Mouse (Mus musculus) stomach, embryonic 14.5 days (tissue): ENCODE data around the gene Cltc. TPM values are rescaled to one million over a fixed set of nuclear protein-coding genes. Genes with fewer than 3 reads are reported as not detected.
"Not testable (repeated sequence)": the region's sequence is repeated elsewhere in the genome, so short reads cannot be mapped to it uniquely, and the experiment has no call there.

Experiments used
- ATAC-seq: fragments of 200-750 bp; cut with Nextera tagmentation; 2 replicates; pipeline ENCODE4 v1.8.0; 2017; ENCODE audit warnings: low read depth, moderate TSS enrichment; ENCODE audit not compliant: insufficient number of reproducible peaks, insufficient read depth, low FRiP score
- H3K27ac ChIP-seq: fragments of 300-500 bp; sonication (generic); 2 replicates; pipeline ENCODE4 v1.5.1; 2014; ENCODE audit warnings: mild to moderate bottlenecking, low read length, moderate library complexity, mixed read lengths
- H3K27me3 ChIP-seq: fragments of 300-500 bp; sonication (generic); 2 replicates; pipeline ENCODE4 v1.6.1; 2014; ENCODE audit warnings: low read length, control low read depth, mixed read lengths; ENCODE audit not compliant: control insufficient read depth, insufficient read depth
- H3K36me3 ChIP-seq: fragments of 300-500 bp; sonication (generic); 2 replicates; pipeline ENCODE4 v1.6.1; 2014; ENCODE audit warnings: mild to moderate bottlenecking, control low read depth, low read length, moderate library complexity, mixed read lengths; ENCODE audit not compliant: control insufficient read depth, insufficient read depth
- H3K4me1 ChIP-seq: fragments of 300-500 bp; sonication (generic); 2 replicates; pipeline ENCODE4 v1.6.1; 2014; ENCODE audit warnings: low read length, control low read depth, mixed read lengths; ENCODE audit not compliant: control insufficient read depth, insufficient read depth
- H3K4me2 ChIP-seq: fragments of 300-500 bp; sonication (generic); replicated peaks from 2 replicates; pipeline ENCODE4 v1.6.1; 2014; ENCODE audit warnings: low read depth, low read length, control low read depth
- H3K4me3 ChIP-seq: fragments of 300-500 bp; sonication (generic); 2 replicates; pipeline ENCODE4 v1.5.1; 2014; ENCODE audit warnings: low read depth, low read length, control low read depth
- H3K9ac ChIP-seq: fragments of 300-500 bp; sonication (generic); replicated peaks from 2 replicates; pipeline ENCODE4 v1.6.1; 2014; ENCODE audit warnings: low read depth, mild to moderate bottlenecking, control low read depth, low read length, moderate library complexity, mixed read lengths
- H3K9me3 ChIP-seq: fragments of 300-500 bp; sonication (generic); 2 replicates; pipeline ENCODE4 v1.6.1; 2016; ENCODE audit warnings: low read depth, low read length, control low read depth; ENCODE audit not compliant: control insufficient read depth
- WGBS: fragments of 180-500 bp; shearing (Covaris S2); extraction: QIAGEN DNeasy Blood & Tissue Kit; methylation state at CpG from one replicate; pipeline ENCODE4 v1.1.7; 2014; 5-methylcytosine and 5-hydroxymethylcytosine counted together
- polyA plus RNA-seq: library from polyadenylated mRNA; unstranded; fragments of >200 nt; fragmentation: Nextera tagmentation; extraction: Ambion mirVana; gene quantifications from 2 replicates; pipeline ENCODE4 v1.2.1, GENCODE M21; 2014

Cltc gene
- polyA plus RNA-seq, 1 experiment from 2014 or later = 175 TPM

DNA sequence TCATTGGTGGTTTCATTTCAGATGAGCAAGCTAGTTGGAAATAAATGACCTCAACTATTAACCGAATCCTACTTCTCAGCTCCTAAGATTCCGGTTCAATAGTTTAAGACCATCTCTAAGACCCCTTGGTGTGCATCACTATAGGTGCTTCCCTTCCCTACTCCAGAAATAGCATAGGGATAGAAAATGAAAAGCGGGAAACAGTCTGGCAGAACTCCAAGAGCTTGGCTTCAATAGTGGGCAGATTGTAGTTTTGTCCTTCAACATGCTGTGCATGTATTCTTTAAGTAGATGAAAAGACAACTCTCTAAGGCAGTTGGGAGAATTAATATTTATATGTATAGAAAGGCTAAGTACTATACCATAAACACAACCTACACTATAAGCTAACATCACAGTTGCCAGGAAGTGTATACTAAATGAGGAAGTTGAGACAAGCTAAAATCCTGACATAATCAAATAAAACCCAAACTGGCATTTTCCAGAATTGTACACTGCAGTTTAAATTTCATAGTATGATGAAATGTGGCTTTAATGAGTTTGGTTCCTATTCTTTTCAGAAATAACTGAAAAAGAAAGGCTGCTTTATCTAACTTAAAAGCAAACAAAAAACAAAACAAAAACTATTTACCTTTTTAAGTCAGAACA, 7.5 kb downstream of the Cltc start:
- no peak overlapping the region for H3K4me3 ChIP-seq
- ATAC-seq = no peak
- 85% methylated on average over 3 of the region's 3 CpGs for WGBS
- H3K27me3 ChIP-seq = no peaks in the 10 kb centered on the region
- peaks cover 26% of the 10 kb centered on the region for H3K4me1 ChIP-seq
- no peak overlapping the region for H3K9ac ChIP-seq
- no peaks in the 10 kb centered on the region for H3K9me3 ChIP-seq
- no peaks in the 10 kb centered on the region for H3K36me3 ChIP-seq
- H3K27ac ChIP-seq = no peak overlapping the region
- H3K4me2 ChIP-seq = no peak overlapping the region

DNA sequence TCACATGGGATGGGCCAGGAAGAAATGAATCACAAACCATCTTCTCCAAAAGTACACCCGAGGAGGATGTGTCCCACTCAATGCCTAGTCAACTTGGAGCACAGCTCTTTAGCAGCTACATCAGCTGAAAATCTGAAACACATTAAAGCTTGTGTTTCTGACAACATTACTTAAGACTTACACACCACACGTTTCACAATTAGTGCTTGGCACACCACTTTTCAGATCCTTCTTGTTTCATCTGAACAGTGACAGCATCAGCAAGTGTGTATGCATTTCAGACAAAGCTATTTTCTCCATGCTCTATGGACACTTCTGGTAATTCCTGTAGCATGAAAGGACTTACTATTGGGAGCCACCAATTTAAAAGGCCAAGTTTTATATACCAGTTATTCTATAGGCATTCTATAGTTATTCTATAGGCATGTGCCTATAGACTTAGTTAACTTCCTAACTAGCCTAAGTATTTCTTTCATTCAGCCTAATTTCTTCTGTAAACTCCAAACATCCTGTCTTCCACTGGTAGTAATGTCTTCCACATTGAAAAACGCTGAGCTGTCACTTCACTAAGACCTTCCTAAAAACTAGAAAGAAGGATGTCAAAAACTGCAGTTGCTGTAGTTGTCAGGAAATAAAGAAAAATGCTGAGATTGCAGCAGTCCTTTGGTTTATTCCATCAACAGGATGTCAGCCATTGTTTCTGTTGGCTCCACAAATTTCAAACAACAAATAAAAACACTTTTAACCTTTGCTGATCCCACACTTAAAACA, 11.5 kb downstream of the Cltc start:
- H3K36me3 ChIP-seq = no peaks in the 10 kb centered on the region
- H3K9ac ChIP-seq = no peak overlapping the region
- H3K27me3 ChIP-seq = no peaks in the 10 kb centered on the region
- WGBS = 67% methylated on average over 3 of the region's 3 CpGs
- H3K27ac ChIP-seq = no peak overlapping the region
- H3K4me3 ChIP-seq = no peak overlapping the region
- no peaks in the 10 kb centered on the region for H3K9me3 ChIP-seq
- H3K4me1 ChIP-seq = peaks cover 20% of the 10 kb centered on the region
- no peak overlapping the region for H3K4me2 ChIP-seq
- no peak for ATAC-seq

DNA sequence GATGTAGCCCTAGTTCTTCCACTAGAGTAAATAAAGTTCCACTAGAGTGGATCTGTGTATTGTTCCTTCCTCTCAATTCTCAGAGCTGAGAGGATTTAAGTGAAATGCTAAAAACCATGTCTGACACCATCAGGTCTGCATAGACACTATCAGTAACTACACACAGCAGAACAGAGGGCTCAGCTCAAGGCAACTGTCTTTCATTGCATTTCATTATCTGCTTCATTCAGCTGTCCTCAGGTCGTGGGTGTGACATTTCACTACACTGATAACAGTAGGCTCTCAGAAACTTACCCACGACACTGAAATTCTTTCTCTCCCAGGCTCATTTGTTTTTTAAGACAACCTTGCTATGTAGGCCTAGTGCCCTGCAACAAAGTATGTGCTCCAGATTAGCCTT, 14.8 kb downstream of the Cltc start:
- ATAC-seq = peak; percentile 75; the same call in 1 of the 2 replicates
- Histone ChIP-seq H3K27me3 (no peaks in the 10 kb centered on the region), H3K36me3 (no peaks in the 10 kb centered on the region), H3K27ac (no peak overlapping the region), H3K9me3 (no peaks in the 10 kb centered on the region), H3K4me3 (no peak overlapping the region), H3K4me2 (no peak overlapping the region), H3K4me1 (peaks cover 12% of the 10 kb centered on the region), H3K9ac (no peak overlapping the region)
- 44% methylated on average over 2 of the region's 2 CpGs for WGBS

DNA sequence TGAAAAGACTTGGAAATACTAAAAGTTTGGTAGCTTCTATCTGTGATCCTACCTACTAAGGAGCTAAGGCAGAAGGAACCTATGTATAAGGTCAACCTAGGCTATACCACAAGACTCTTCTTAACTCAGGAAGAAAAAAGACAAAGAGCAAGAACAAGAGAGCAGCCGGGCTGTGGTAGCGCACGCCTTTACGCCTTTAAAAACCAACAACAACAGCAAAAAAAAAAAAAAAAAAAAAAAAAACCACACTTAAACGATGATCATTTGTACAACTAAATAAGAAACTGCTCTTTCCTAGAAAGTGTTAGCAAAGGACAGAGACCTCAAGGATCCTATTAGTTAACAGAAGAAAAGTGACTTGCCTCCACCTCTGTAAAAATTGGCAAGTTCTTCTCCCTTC, 15.9 kb downstream of the Cltc start:
- Histone ChIP-seq H3K9me3 (no peaks in the 10 kb centered on the region), H3K9ac (no peak overlapping the region), H3K4me1 (peaks cover 12% of the 10 kb centered on the region), H3K4me3 (no peak overlapping the region), H3K27me3 (no peaks in the 10 kb centered on the region), H3K4me2 (no peak overlapping the region), H3K36me3 (0 out of 2 replicates have a peak, but pooled peaks cover under 1% of the 10 kb centered on the region), H3K27ac (no peak overlapping the region)
- ATAC-seq = no peak
- WGBS = 93% methylated on average over 5 of the region's 5 CpGs

DNA sequence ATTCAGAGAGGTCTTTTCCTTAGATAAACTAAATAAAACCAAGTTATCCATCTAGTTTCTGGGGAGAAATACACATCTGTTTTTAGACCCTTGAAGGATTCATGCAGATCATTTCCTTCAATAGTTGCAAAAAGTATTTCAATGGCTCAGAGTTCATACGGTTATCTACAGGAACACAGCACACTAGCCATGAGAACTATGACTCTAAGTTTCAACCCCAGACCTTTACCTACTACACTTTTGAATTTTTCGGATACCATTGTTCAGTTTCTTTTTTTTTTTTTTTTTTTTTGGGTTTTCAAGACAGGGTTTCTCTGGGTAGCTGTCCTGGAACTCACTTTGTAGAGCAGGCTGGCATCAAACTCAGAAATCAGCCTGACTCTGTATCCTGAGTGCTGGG, 17.9 kb downstream of the Cltc start:
- WGBS = 88% methylated on average over 2 of the region's 2 CpGs
- H3K9me3 ChIP-seq = no peaks in the 10 kb centered on the region
- H3K27ac ChIP-seq = no peak overlapping the region
- no peaks in the 10 kb centered on the region for H3K27me3 ChIP-seq
- no peaks in the 10 kb centered on the region for H3K4me1 ChIP-seq
- no peak for ATAC-seq
- peaks cover 6% of the 10 kb centered on the region; the same call in 1 of the 2 replicates for H3K36me3 ChIP-seq
- H3K9ac ChIP-seq = no peak overlapping the region
- H3K4me2 ChIP-seq = no peak overlapping the region
- H3K4me3 ChIP-seq = no peak overlapping the region

DNA sequence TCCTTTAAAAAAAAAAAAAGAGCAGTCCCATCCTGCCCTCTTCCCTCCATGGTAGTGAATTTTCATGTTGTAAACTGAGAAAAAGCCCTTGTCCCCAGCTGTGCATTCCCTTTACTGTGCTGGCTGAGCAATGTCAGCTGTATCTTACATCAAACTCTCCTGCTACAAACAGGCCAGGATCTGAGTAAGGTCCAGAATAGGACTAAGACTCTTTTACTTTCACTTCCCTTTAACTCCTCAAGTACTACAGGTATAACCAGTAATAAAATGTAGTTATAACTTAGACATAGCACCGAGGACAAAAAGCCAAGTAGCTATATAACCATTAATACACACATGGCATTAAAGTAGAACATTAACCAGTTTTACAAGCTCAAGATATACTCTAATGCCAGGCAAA, 18.4 kb downstream of the Cltc start:
- peaks cover 6% of the 10 kb centered on the region; the same call in 1 of the 2 replicates for H3K36me3 ChIP-seq
- no peak overlapping the region for H3K4me3 ChIP-seq
- no peak overlapping the region for H3K27ac ChIP-seq
- ATAC-seq = no peak
- H3K27me3 ChIP-seq = no peaks in the 10 kb centered on the region
- no peak overlapping the region for H3K4me2 ChIP-seq
- H3K9ac ChIP-seq = no peak overlapping the region
- 81% methylated on average over 1 of the region's 1 CpGs for WGBS
- H3K9me3 ChIP-seq = no peaks in the 10 kb centered on the region
- H3K4me1 ChIP-seq = no peaks in the 10 kb centered on the region

DNA sequence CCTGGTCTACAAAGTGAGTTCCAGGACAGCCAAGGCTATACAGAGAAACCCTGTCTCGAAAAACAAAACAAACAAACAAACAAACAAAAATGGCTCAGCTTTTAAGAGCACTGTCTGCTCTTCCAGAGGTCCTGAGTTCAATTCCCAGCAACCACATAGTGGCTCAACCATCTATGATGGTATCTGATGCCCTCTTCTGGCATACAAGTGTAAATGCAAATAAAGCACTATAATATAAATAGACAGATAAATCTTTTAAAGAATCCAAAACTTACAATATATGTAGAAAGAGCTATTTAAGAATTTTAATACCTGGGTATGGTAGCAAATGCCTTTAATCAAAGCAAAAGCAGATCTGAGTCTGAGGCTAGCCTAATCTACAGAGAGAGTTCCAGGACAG, 19.1 kb downstream of the Cltc start:
- H3K4me3 ChIP-seq, H3K4me2 ChIP-seq, ATAC-seq, H3K27me3 ChIP-seq, H3K27ac ChIP-seq, H3K9ac ChIP-seq, H3K4me1 ChIP-seq, H3K9me3 ChIP-seq: not testable (repeated sequence)
- 88% methylated on average over 1 of the region's 1 CpGs for WGBS
- peaks cover 11% of the 10 kb centered on the region for H3K36me3 ChIP-seq

DNA sequence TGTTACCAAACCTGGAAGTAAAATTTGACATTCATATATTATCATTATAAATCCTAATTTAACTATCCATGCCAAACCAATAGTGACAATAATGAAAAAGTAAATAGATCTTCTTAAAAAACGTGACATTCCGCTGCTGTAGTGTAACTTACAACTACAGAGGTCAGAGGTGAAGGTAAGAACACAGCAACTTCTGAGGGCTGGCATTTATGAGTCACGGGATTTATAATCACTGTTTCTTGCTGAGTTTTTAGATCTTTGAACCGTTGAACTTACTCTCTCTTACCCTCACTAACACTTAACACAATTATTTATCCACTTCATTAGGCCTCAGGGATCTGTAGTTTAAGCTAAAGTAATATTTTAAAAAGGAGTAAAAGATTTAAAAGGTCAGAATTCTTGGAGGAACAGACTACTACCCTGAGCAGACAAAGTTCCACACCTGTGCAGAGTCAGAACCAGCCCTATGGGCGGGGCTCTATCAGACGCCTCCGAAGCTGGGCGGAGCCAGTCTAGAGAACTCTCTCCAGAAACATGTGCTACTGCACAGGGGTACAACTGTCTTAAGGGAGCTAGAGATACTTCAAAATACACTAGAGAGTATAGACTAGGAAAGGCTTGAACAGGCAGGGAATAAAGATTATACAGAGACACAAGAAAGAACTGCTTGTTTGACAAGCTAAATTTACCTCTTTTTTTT, 19.9 kb downstream of the Cltc start:
- no peak overlapping the region for H3K9ac ChIP-seq
- ATAC-seq = peak; percentile 65; the same call in 1 of the 2 replicates
- no peaks in the 10 kb centered on the region for H3K4me1 ChIP-seq
- H3K9me3 ChIP-seq = no peaks in the 10 kb centered on the region
- H3K4me3 ChIP-seq = no peak overlapping the region
- H3K27me3 ChIP-seq = no peaks in the 10 kb centered on the region
- H3K36me3 ChIP-seq = peaks cover 18% of the 10 kb centered on the region
- H3K4me2 ChIP-seq = no peak overlapping the region
- no peak overlapping the region for H3K27ac ChIP-seq
- WGBS = 61% methylated on average over 8 of the region's 8 CpGs
